Mouse (Mus musculus): ENCODE results near the gene Fkbpl.
A peak's percentile ranks its signal among the peaks of the same experiment; 100 is the strongest.

Gene Fkbpl

DNA sequence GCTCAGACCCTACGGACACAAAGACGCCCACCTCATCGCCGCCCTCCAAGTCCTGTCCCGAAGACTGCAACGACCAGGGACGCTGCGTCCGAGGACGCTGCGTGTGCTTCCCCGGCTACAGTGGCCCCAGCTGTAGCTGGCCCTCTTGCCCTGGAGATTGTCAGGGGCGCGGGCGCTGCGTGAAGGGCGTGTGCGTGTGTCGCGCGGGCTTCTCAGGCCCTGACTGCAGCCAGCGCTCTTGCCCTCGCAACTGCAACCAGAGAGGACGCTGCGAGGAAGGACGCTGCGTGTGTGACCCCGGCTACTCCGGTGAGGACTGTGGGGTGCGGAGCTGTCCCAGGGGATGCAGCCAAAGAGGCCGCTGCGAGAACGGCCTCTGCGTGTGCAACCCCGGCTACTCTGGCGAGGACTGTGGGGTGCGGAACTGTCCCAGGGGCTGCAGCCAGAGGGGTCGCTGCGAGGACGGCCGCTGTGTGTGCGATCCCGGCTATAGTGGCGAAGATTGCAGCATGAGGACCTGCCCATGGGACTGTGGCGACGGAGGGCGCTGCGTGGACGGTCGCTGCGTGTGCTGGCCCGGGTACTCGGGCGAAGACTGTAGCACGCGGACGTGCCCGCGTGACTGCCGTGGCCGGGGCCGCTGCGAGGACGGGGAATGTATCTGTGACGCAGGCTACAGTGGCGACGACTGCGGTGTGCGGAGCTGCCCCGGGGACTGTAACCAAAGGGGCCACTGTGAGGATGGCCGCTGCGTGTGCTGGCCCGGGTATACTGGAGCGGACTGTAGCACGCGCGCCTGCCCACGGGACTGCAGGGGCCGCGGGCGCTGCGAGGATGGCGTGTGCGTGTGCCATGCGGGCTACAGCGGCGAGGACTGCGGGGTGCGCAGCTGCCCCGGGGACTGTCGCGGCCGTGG is 26.8 kb downstream of the Fkbpl start:
- DNase-seq = no peak

- DNase-seq = no peak
These were observed 27.8 kb downstream of the Fkbpl start for GRCm38 (mm10) chr17:34672246-34672792.

DNA sequence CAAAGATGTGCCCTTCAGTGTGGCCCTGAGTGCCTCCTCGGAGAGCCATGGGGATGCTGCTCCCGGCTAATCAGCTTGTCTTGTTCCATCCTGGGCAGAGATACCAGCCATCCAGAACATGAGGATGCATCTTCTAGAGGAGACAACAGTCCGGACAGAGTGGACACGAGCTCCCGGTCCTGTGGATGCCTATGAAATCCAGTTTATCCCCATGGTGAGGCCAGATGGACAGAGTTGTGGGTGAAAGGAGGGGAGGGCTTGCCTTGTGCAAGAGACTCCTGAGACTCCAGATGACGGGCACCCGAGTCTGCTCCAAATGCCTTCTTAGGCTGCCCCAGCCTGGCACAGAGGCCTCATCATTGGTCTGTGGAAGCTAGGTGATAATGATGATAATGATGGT is 28.6 kb downstream of the Fkbpl start:
- no peak for DNase-seq

DNA sequence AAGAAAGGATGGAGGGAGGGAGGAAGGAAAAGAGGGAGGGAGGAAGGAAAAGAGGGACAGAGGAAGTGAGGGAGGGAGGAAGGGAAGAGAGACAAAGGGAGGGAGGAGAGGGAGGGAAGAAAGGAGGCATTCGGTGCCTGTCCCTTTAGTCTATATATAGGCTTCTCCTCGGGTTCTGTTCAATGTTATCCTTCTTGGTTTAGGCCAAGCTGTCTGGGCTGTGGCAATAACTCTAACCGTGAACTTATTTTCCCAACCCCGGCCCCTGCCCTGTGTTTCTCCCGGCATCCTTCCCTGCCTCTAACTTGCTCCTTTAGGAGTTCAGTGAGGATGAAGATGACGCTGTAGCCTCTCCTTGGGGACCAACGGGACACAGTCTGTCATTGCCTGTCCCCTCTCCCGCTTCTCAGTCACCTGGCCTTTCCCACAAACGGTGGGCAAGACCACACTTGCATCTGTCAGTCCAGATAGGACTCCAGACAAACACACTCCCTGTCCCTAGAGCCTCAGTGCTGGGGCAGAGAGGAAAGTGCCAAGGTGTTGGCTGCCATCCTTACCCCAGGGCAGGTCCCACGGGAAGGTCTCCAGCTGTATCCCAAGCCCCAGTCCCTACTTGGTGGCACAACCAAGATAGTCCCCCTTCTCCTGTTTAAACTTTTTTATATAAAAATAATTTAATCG is 30.1 kb downstream of the Fkbpl start:
- DNase-seq = no peak

- no peak for DNase-seq
These were observed 30.9 kb downstream of the Fkbpl start for GRCm38 (mm10) chr17:34675205-34676092.

- no peak for DNase-seq
These were observed 31.5 kb downstream of the Fkbpl start for GRCm38 (mm10) chr17:34676093-34676460.

DNA sequence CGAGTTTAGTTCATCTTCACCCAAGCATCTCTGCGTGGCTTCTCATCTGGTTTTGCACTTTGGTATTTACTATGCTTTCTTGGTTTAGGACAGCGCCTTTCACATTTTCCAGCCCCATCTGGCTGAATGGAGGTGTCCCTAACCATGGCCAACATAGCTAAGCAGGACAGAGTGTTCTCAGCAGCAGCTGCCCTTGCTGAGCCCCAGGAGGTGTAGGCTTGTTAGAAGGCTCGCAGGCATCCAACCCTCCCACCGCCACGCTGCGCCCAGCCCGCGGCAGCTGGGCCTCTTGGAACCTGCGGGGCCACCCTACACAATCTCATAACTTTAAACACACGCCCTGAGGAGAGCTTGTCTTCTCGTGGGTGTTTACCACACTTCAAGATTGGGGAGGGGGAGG is 32.1 kb downstream of the Fkbpl start:
- no peak for DNase-seq

DNA sequence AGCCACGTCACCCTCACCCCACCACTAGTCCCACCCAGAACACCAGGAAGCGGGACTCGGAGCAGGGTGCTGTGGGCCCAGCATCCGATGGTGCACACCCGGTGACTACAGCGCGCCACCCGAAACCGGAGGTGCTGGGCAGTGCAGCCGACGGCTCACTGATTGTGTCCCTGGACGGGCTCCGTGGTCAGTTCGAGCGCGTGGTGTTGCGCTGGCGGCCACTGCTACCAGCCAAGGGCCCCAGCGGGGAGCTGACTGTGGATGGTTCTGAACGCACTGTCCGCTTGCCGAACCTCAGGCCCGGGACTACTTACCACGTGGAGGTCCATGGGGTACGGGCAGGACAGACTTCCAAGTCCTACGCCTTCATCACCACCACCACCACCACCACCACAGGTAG is 35.6 kb downstream of the Fkbpl start:
- DNase-seq = no peak

- DNase-seq = no peak
These were observed 36.1 kb downstream of the Fkbpl start for GRCm38 (mm10) chr17:34680621-34681020.

DNA sequence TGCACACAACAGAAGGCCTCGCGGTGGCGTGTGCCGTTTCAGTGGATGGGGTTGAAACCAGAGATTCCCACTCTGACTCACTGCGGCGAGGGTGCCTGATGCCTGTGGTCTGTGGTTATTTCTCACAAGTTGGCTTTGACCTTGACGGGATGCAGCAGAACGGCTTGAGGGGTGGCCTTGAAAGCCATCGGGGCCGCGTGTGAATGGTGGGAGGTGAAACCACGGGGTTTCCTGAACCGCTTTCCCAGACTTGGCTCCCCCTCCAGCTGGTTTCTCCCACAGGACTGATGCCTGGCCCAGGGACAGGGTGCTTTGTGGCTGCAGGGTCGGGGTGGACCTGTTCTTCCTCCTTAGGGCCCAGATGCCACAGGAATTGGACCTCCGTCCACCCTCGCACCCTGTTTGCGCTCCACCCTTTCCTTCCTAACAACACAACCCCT is 36.6 kb downstream of the Fkbpl start:
- DNase-seq = no peak

DNA sequence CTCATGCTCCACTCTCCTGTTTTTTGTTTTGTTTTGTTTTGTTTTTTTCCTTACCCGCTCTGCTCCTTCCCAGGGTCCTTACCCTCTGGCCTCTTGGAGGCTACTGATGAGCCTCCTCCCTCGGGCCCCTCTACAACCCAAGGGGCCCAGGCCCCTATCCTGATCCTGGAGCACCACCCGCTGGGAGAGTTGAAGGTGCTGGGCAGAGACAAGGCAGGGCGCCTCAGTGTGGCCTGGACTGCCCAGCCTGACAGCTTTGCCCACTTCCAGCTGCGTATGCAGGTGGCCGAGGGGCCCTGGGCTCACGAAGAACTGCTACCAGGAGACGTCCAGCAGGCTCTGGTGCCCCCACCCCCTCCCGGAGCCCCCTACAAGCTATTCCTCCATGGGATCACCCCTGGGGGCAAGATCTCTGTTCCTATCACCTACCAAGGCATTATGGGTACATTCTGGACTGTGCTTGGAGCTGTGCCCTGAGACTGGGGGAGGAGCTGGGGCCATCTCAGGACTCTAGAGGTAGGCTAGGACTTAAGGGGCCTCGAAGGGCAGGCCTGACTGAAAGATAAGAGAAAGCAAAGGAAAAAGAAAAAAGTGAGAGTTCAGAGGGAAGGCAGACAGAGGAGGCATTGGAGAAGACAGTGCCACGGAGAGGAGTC is 37.4 kb downstream of the Fkbpl start:
- no peak for DNase-seq

DNA sequence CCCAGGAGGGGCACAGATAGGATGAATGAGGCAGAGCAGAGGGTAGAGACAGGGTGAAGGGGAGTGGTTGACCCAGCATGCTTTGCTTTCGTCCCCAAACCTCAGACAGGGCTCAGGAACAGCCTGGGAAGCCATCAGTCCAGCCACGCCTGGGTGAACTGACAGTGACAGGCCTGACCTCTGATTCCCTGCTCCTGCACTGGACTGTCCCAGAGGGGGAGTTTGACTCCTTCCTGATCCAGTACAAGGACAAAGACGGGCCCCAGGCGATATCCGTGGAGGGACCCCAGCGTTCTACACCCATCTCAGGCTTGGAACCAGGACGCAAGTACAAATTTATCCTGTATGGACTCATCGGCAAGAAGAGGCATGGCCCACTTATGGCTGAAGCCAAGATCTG is 38.6 kb downstream of the Fkbpl start:
- no peak for DNase-seq

DNA sequence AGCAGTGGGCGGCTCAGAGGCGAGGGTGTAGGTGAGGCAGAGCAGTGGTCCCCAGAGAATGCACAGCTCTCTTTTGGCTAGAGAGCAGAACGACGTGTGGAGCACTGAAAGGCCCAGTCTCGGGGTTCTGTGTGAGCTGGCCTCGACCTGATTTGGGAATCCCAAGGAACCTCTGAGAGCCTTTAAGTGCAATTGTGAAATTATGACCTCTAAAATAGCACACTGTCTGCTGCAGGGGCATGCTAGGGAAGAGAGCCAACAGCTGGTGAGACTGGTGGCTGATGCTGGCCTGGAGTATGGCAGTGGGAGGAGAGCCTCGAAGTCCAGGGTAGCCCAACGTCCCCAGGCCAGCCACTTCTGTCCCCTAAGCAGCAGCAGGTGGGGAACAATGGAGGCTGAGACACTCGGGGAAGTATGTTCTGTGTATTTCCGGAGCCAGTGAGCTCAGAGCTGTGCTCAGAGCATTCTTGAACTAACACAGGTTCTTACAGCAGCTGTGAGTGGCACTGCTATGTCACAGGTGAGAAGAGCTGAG is 39.2 kb downstream of the Fkbpl start:
- no peak for DNase-seq

DNA sequence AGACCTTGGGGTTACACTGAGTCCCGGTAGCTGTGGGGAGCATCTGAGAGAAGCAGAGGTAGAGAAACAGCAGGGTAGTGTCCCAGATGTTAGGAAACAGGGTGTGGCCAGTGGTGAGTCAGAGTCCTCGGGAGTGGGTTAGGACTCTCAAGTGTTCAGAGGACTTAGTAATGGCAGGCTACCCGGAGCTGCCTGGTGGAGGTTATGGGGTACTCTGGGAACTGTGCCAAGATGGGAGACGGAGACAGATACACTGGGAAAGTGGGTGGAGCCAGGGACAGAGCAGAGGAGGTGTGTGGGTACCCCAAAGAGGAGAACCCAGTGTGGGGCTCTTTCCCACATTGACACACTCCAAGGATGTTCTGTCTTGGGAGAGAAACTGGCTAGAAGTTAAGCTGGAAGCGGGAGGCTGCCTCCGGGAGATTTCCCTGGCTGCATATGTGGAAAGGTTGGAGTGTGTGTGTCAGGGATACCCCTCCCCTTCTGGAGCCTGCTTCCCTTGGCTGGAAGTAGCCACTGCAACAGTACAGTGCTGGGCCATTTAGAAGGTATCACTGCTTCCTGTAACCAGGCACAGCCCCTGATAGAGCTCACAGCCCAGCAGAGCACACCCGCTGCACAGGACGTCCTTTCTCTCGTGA is 39.8 kb downstream of the Fkbpl start:
- no peak for DNase-seq

GRCm38 (mm10) chr17:34685120-34686110 is 40.9 kb downstream of the Fkbpl start:
- DNase-seq = peak; percentile 21

- no peak for DNase-seq
These were observed 44.3 kb downstream of the Fkbpl start for GRCm38 (mm10) chr17:34688889-34689288.

- DNase-seq = no peak
These were observed 45.9 kb downstream of the Fkbpl start for GRCm38 (mm10) chr17:34690458-34690857.

DNA sequence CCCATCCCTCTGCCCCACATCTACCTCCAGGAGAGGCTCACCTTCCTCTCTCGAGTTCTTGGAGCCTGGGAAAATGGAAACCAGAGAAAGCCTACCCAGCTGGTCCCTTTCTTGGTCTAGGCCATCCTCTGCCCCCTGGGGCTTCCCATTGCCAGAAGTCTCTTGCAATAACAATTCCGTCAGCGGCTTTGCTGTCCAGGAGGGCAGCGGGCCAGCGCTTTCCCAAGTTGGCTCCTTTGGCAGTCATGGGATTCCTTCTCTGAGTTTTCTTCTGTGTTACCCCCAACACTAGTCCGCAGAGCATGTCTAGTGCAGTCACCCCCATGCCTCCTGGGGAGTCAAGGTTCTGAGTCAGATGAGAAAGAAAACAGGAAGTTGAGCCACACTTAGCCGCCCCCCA is 48.3 kb downstream of the Fkbpl start:
- no peak for DNase-seq
